Mouse (Mus musculus): ENCODE data around the gene Ccr6.

- TF ChIP-seq POLR2A (IDR thresholded peaks at IDR 0.05; ENCODE audit: insufficient read depth, low read depth, low read length), result no peak
- no peak for TF ChIP-seq CTCF (IDR thresholded peaks at IDR 0.05; ENCODE audit: insufficient read depth, low read depth, low read length)
Measured at GRCm38 (mm10) chr17:8278356-8278755, 42.5 kb downstream of the Ccr6 start.
